Mouse (Mus musculus): ENCODE measurements around the gene Insl6. TPM values are rescaled to one million over a fixed set of nuclear protein-coding genes. Genes with fewer than 3 reads are reported as not detected.

Insl6 gene
- polyA plus RNA-seq, 1 experiment from 2014 or later: 7.8 TPM

- Histone ChIP-seq H3K9ac (ENCODE audit: low read depth, low read length) (peak overlapping the region; percentile 77), H3K4me1 (ENCODE audit: control insufficient read depth, insufficient read depth, low read length) (peaks cover 14% of the 10 kb centered on the region; the same call in 1 of the 2 replicates), H3K9me3 (ENCODE audit: control insufficient read depth, low read length) (no peaks in the 10 kb centered on the region), H3K27ac (replicated peaks; ENCODE audit: low read depth, low read length) (no peak overlapping the region), H3K36me3 (ENCODE audit: control insufficient read depth, insufficient read depth, low read length) (peaks cover 6% of the 10 kb centered on the region; the same call in 1 of the 2 replicates), H3K4me2 (ENCODE audit: low read depth, low read length) (peak overlapping the region; percentile 85), H3K4me3 (ENCODE audit: low read depth, low read length) (peak overlapping the region; percentile 69), H3K27me3 (replicated peaks; ENCODE audit: control insufficient read depth, insufficient read depth, low read length) (no peaks in the 10 kb centered on the region)
- DNase-seq (ENCODE audit: low spot score) (peak; percentile 97), ATAC-seq (ENCODE audit: low read depth) (peak; percentile 99)
- 2% methylated on average over 33 of the region's 33 CpGs for WGBS
These were observed 36.4 kb upstream of the Insl6 start for GRCm38 (mm10) chr19:29361468-29362130.

GRCm38 (mm10) chr19:29360251-29360650 is 35.1 kb upstream of the Insl6 start:
- Histone ChIP-seq H3K9me3 (ENCODE audit: control insufficient read depth, low read length) (no peaks in the 10 kb centered on the region), H3K4me3 (ENCODE audit: low read depth, low read length) (no peak overlapping the region), H3K9ac (ENCODE audit: low read depth, low read length) (no peak overlapping the region), H3K27ac (replicated peaks; ENCODE audit: low read depth, low read length) (no peak overlapping the region), H3K4me2 (ENCODE audit: low read depth, low read length) (no peak overlapping the region), H3K36me3 (ENCODE audit: control insufficient read depth, insufficient read depth, low read length) (peaks cover 6% of the 10 kb centered on the region; the same call in 1 of the 2 replicates), H3K27me3 (replicated peaks; ENCODE audit: control insufficient read depth, insufficient read depth, low read length) (no peaks in the 10 kb centered on the region), H3K4me1 (ENCODE audit: control insufficient read depth, insufficient read depth, low read length) (peaks cover 14% of the 10 kb centered on the region; the same call in 1 of the 2 replicates)
- DNase-seq (ENCODE audit: low spot score) (no peak), ATAC-seq (ENCODE audit: low read depth) (no peak)
- 81% methylated on average over 5 of the region's 5 CpGs for WGBS

DNA sequence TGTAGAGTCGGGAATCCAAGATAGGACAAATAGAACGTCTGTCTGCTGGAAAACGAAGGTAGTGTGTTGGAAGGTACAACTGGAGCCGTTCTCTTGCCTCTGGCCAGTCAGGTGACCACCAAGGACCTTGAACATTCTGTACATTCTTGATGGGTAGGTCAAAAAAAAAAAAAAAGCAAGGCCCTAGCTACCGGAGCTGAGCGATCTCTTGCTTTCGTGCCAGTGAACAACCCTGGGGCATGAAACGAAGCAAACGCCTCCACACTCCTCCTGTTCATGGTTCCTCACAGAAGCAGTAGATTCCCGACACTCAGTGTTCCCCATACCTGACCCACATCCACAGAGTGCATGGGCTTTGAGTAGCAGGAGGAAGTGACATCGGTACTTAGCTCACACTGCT is 31.1 kb upstream of the Insl6 start:
- H3K4me2 ChIP-seq (ENCODE audit: low read depth, low read length): no peak overlapping the region
- H3K27me3 ChIP-seq (replicated peaks; ENCODE audit: control insufficient read depth, insufficient read depth, low read length): no peaks in the 10 kb centered on the region
- H3K9me3 ChIP-seq (ENCODE audit: control insufficient read depth, low read length): no peaks in the 10 kb centered on the region
- no peak for ATAC-seq (ENCODE audit: low read depth)
- no peak overlapping the region for H3K27ac ChIP-seq (replicated peaks; ENCODE audit: low read depth, low read length)
- H3K4me1 ChIP-seq (ENCODE audit: control insufficient read depth, insufficient read depth, low read length): peaks cover 9% of the 10 kb centered on the region; the same call in 1 of the 2 replicates
- WGBS: 83% methylated on average over 11 of the region's 11 CpGs
- no peak overlapping the region for H3K4me3 ChIP-seq (ENCODE audit: low read depth, low read length)
- no peak overlapping the region for H3K9ac ChIP-seq (ENCODE audit: low read depth, low read length)
- peaks cover 6% of the 10 kb centered on the region; the same call in 1 of the 2 replicates for H3K36me3 ChIP-seq (ENCODE audit: control insufficient read depth, insufficient read depth, low read length)
- DNase-seq (ENCODE audit: low spot score): no peak

DNA sequence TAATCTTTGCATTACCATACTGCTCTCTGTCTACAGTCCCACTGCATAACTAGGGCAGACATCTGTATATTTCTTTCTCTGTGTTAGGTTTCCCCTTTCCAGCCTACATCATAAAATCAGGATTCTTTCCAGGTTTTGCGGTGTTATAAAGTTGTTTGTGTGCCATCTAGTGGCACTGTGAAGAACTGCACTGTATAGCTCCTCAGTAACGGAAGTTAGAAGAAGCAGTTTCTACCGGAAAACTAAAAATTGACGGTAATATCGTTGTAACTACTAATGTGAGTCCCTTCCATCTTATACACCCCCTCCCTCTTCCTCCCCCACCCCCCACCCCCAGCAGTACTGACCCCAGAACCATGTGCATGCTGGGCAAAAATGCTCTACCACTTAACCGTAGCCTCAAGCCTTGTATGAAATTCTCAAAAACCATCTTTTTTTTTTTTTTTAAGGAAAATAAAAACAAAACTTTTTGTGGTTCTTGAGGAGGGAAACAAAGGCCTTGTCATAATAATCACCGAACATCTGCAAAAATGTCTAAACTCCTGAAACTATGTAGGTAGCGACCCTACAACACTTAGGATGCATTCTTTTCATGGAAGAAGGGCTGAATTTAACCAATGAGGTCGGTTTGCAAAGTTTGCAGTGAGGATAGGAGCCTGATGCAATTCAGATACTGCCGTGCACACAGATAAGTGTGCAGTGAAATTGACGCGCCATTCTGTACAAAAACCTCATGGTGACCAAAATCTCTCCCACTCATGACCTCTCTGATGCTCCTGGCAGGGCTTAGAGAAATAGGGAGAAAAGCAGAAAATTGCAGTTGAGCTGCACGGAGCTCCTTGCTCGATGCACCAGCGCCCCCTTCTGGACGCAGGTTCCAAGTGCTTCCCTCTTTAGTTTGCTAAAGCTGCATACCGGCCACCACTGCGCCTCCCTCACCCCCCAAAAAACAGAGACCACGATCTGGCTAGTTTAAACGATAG is 30.0 kb upstream of the Insl6 start:
- no peaks in the 10 kb centered on the region for H3K9me3 ChIP-seq (ENCODE audit: control insufficient read depth, low read length)
- peak overlapping the region; percentile 61 for H3K4me2 ChIP-seq (ENCODE audit: low read depth, low read length)
- H3K9ac ChIP-seq (ENCODE audit: low read depth, low read length): no peak overlapping the region; the same call in 1 of the 2 replicates
- no peaks in the 10 kb centered on the region for H3K27me3 ChIP-seq (replicated peaks; ENCODE audit: control insufficient read depth, insufficient read depth, low read length)
- H3K4me3 ChIP-seq (ENCODE audit: low read depth, low read length): peak overlapping the region; percentile 38
- H3K36me3 ChIP-seq (ENCODE audit: control insufficient read depth, insufficient read depth, low read length): peaks cover 14% of the 10 kb centered on the region
- DNase-seq (ENCODE audit: low spot score) (peak; percentile 92), ATAC-seq (ENCODE audit: low read depth) (peak; percentile 85)
- WGBS: 4% methylated on average over 20 of the region's 20 CpGs
- peak overlapping the region; percentile 40; the same call in 1 of the 2 replicates for H3K27ac ChIP-seq (replicated peaks; ENCODE audit: low read depth, low read length)
- peaks cover under 1% of the 10 kb centered on the region; the same call in 1 of the 2 replicates for H3K4me1 ChIP-seq (ENCODE audit: control insufficient read depth, insufficient read depth, low read length)

GRCm38 (mm10) chr19:29350991-29351390 is 25.8 kb upstream of the Insl6 start:
- H3K9me3 ChIP-seq (ENCODE audit: control insufficient read depth, low read length): no peaks in the 10 kb centered on the region
- DNase-seq (ENCODE audit: low spot score) (no peak), ATAC-seq (ENCODE audit: low read depth) (no peak)
- H3K4me1 ChIP-seq (ENCODE audit: control insufficient read depth, insufficient read depth, low read length): no peaks in the 10 kb centered on the region
- no peak overlapping the region for H3K4me2 ChIP-seq (ENCODE audit: low read depth, low read length)
- H3K9ac ChIP-seq (ENCODE audit: low read depth, low read length): no peak overlapping the region
- no peak overlapping the region for H3K4me3 ChIP-seq (ENCODE audit: low read depth, low read length)
- H3K27ac ChIP-seq (replicated peaks; ENCODE audit: low read depth, low read length): no peak overlapping the region
- 59% methylated on average over 5 of the region's 5 CpGs for WGBS
- H3K36me3 ChIP-seq (ENCODE audit: control insufficient read depth, insufficient read depth, low read length): peaks cover 17% of the 10 kb centered on the region
- no peaks in the 10 kb centered on the region for H3K27me3 ChIP-seq (replicated peaks; ENCODE audit: control insufficient read depth, insufficient read depth, low read length)

DNA sequence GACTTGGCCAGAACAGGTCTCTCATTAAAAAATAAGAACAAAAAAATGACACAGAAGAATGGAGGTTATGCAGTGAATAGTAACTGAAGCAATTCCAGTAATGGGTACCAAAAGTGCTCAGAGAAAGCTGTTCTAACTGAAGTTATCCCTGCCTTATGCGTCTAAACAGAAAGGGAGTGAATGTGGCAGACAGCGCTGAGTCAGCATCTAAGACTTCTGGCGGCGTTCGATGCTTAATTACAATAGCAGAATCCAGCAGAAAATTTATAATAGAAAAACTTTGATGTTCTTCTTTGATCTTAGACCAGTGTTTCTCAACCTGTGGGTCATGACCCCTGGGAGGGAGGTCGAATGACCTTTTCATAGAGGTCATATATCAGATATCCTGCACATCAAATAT is 20.5 kb upstream of the Insl6 start:
- Histone ChIP-seq H3K4me1 (ENCODE audit: control insufficient read depth, insufficient read depth, low read length) (no peaks in the 10 kb centered on the region), H3K27me3 (replicated peaks; ENCODE audit: control insufficient read depth, insufficient read depth, low read length) (no peaks in the 10 kb centered on the region), H3K27ac (replicated peaks; ENCODE audit: low read depth, low read length) (no peak overlapping the region), H3K36me3 (ENCODE audit: control insufficient read depth, insufficient read depth, low read length) (peaks cover 12% of the 10 kb centered on the region), H3K9me3 (ENCODE audit: control insufficient read depth, low read length) (no peaks in the 10 kb centered on the region), H3K9ac (ENCODE audit: low read depth, low read length) (no peak overlapping the region), H3K4me3 (ENCODE audit: low read depth, low read length) (no peak overlapping the region), H3K4me2 (ENCODE audit: low read depth, low read length) (no peak overlapping the region)
- WGBS: 67% methylated on average over 6 of the region's 6 CpGs
- DNase-seq (ENCODE audit: low spot score) (no peak), ATAC-seq (ENCODE audit: low read depth) (no peak)

DNA sequence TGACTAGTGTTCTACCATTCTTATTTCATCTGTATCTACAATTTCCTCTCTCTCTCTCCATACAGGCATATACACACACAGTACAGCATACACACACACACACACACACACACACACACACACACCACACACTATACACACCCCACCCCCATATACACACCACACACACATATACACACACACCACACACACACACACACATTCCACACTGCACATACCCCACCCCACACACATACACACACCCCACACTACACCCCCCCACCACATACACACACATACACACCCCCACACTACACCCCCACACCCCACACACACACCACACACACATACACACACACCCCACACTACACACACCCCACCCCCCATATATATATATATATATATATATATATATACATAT is 19.7 kb upstream of the Insl6 start:
- Histone ChIP-seq H3K27me3 (replicated peaks; ENCODE audit: control insufficient read depth, insufficient read depth, low read length) (no peaks in the 10 kb centered on the region), H3K9me3 (ENCODE audit: control insufficient read depth, low read length) (no peaks in the 10 kb centered on the region), H3K36me3 (ENCODE audit: control insufficient read depth, insufficient read depth, low read length) (peaks cover 7% of the 10 kb centered on the region; the same call in 1 of the 2 replicates), H3K4me3 (ENCODE audit: low read depth, low read length) (no peak overlapping the region), H3K27ac (replicated peaks; ENCODE audit: low read depth, low read length) (no peak overlapping the region), H3K4me2 (ENCODE audit: low read depth, low read length) (no peak overlapping the region), H3K4me1 (ENCODE audit: control insufficient read depth, insufficient read depth, low read length) (no peaks in the 10 kb centered on the region), H3K9ac (ENCODE audit: low read depth, low read length) (no peak overlapping the region)
- ATAC-seq (ENCODE audit: low read depth) (no peak), DNase-seq (ENCODE audit: low spot score) (no peak)

DNA sequence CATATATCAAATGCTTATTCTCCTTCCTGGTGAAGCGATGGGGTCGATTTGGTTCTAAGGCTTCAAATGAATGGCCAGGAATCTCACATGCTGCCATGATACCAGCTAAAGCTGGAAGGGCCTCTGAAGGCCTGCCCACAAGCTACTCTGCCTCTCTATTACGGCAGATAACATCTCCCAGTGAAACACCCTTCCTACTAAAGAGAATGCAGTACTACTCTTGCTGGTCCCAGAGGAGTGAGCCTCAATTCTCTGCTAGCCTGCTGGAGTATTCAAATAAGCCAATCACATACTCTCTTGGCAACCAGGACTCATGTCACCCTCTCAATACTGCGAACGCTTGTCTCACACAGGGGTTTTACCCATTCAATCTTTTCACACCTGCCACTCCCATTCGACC is 17.1 kb upstream of the Insl6 start:
- Histone ChIP-seq H3K9ac (ENCODE audit: low read depth, low read length) (no peak overlapping the region), H3K27ac (replicated peaks; ENCODE audit: low read depth, low read length) (no peak overlapping the region), H3K9me3 (ENCODE audit: control insufficient read depth, low read length) (no peaks in the 10 kb centered on the region), H3K4me1 (ENCODE audit: control insufficient read depth, insufficient read depth, low read length) (no peaks in the 10 kb centered on the region), H3K4me2 (ENCODE audit: low read depth, low read length) (no peak overlapping the region), H3K36me3 (ENCODE audit: control insufficient read depth, insufficient read depth, low read length) (no peaks in the 10 kb centered on the region), H3K4me3 (ENCODE audit: low read depth, low read length) (no peak overlapping the region), H3K27me3 (replicated peaks; ENCODE audit: control insufficient read depth, insufficient read depth, low read length) (no peaks in the 10 kb centered on the region)
- no peak for ATAC-seq (ENCODE audit: low read depth)
- DNase-seq (ENCODE audit: low spot score): no peak
- WGBS: 83% methylated on average over 6 of the region's 6 CpGs

Data from embryonic facial prominence, embryonic 14.5 days (tissue).